Mouse (Mus musculus): ENCODE results near the gene Fbrsl1.

- TF ChIP-seq POLR2A (IDR thresholded peaks at IDR 0.05; ENCODE audit: borderline replicate concordance, extremely low read depth, low read depth, low read length), result no peak
- no peak for TF ChIP-seq CTCF (IDR thresholded peaks at IDR 0.05; ENCODE audit: insufficient read depth, low read length)
These were observed 31.4 kb downstream of the Fbrsl1 start for GRCm38 (mm10) chr5:110416825-110417401.

Measured in lung, adult 2 months (tissue).